Mouse (Mus musculus) forebrain, embryonic 13.5 days (tissue): ENCODE data around the gene Ccdc110. TPM values are rescaled to one million over a fixed set of nuclear protein-coding genes. Genes with fewer than 3 reads are reported as not detected.

Experiments used
- ATAC-seq: fragments of 200-750 bp; cut with Nextera tagmentation; 2 replicates; pipeline ENCODE4 v1.8.0; 2017
- H3K27ac ChIP-seq: fragments of 300-500 bp; sonication (generic); 2 replicates; pipeline ENCODE4 v1.5.1; 2015; ENCODE audit warnings: inconsistent platforms, mild to moderate bottlenecking, moderate library complexity
- H3K27me3 ChIP-seq: fragments of 300-500 bp; sonication (generic); 2 replicates; pipeline ENCODE4 v1.6.1; 2015; ENCODE audit warnings: mild to moderate bottlenecking, inconsistent platforms
- H3K36me3 ChIP-seq: fragments of 300-500 bp; sonication (generic); 2 replicates; pipeline ENCODE4 v1.6.1; 2015; ENCODE audit warnings: mild to moderate bottlenecking, inconsistent platforms; ENCODE audit not compliant: poor library complexity, severe bottlenecking
- H3K4me1 ChIP-seq: fragments of 300-500 bp; sonication (generic); 2 replicates; pipeline ENCODE4 v1.6.1; 2015; ENCODE audit warnings: inconsistent platforms
- H3K4me2 ChIP-seq: fragments of 300-500 bp; sonication (generic); 2 replicates; pipeline ENCODE4 v1.6.1; 2015; ENCODE audit warnings: inconsistent platforms, mild to moderate bottlenecking, moderate library complexity
- H3K4me3 ChIP-seq: fragments of 300-500 bp; sonication (generic); 2 replicates; pipeline ENCODE4 v1.5.1; 2015; ENCODE audit warnings: mild to moderate bottlenecking, inconsistent platforms
- H3K9ac ChIP-seq: fragments of 300-500 bp; sonication (generic); 2 replicates; pipeline ENCODE4 v1.6.1; 2015; ENCODE audit warnings: mild to moderate bottlenecking, inconsistent platforms
- H3K9me3 ChIP-seq: fragments of 300-500 bp; sonication (generic); replicated peaks from 2 replicates; pipeline ENCODE4 v1.6.1; 2016; ENCODE audit warnings: inconsistent platforms
- WGBS: fragments of 180-500 bp; shearing (Covaris S2); methylation state at CpG from one replicate; pipeline ENCODE4 v1.1.7; 2015; 5-methylcytosine and 5-hydroxymethylcytosine counted together
- polyA plus RNA-seq: library from polyadenylated mRNA; unstranded; fragments of >200 nt; fragmentation: Nextera tagmentation; extraction: Ambion mirVana; gene quantifications from 2 replicates; pipeline ENCODE4 v1.2.1, GENCODE M21; 2015

Ccdc110 gene
- polyA plus RNA-seq, 1 experiment from 2014 or later = 0.09 TPM

DNA sequence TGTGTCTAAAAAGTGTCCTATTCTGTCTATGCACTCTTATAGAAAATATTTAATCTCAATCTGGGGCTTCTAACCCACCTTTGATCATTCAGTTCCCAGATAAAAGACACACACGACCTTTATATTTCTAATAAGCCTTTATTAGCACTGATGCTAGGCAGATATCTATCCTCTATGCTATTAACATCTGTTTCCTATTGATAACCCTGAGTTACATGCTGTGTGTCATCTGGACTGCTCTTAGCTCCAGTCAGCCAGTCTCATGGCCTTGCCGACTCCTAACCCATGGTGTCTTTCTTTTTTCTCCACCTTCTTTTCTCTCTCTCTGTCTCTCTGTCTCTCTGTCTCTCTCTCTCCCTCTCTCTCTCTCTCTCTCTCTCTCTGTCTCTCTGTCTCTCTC is 53.8 kb downstream of the Ccdc110 start:
- no peaks in the 10 kb centered on the region for H3K27me3 ChIP-seq
- H3K27ac ChIP-seq = no peak overlapping the region
- WGBS = 72% methylated on average over 2 of the region's 2 CpGs
- peaks cover 34% of the 10 kb centered on the region for H3K36me3 ChIP-seq
- no peak overlapping the region for H3K9ac ChIP-seq
- no peak overlapping the region for H3K4me2 ChIP-seq
- no peaks in the 10 kb centered on the region for H3K4me1 ChIP-seq
- H3K9me3 ChIP-seq = no peaks in the 10 kb centered on the region
- ATAC-seq = no peak
- no peak overlapping the region for H3K4me3 ChIP-seq

GRCm38 (mm10) chr8:45990631-45991310 is 56.4 kb downstream of the Ccdc110 start:
- H3K4me1 ChIP-seq = no peaks in the 10 kb centered on the region
- H3K36me3 ChIP-seq = peaks cover 37% of the 10 kb centered on the region
- no peak for ATAC-seq
- no peak overlapping the region for H3K4me3 ChIP-seq
- 99% methylated on average over 4 of the region's 4 CpGs for WGBS
- no peak overlapping the region for H3K9ac ChIP-seq
- H3K27ac ChIP-seq = no peak overlapping the region
- no peak overlapping the region for H3K4me2 ChIP-seq
- no peaks in the 10 kb centered on the region for H3K27me3 ChIP-seq
- H3K9me3 ChIP-seq = no peaks in the 10 kb centered on the region

Other genes with a start within 250 kb of the Ccdc110 start
- gene Pdlim3, start 49.2 kb upstream of the Ccdc110 start, polyA plus RNA-seq = 11.7 and 16.8 TPM in 2 replicates
- 2.9 and 3.9 TPM in 2 replicates for gene 1700029J07Rik, start 40.6 kb downstream of the Ccdc110 start, polyA plus RNA-seq
- gene Ufsp2, start 40.9 kb downstream of the Ccdc110 start, polyA plus RNA-seq = 66.3 and 68.9 TPM in 2 replicates
- 0.30 and 0.34 TPM in 2 replicates for gene Lrp2bp, start 64.7 kb downstream of the Ccdc110 start, polyA plus RNA-seq
- gene Ankrd37, start 71.1 kb downstream of the Ccdc110 start, polyA plus RNA-seq = 19.8 and 20.7 TPM in 2 replicates
- 22.5 and 27.4 TPM in 2 replicates for gene Cfap97, start 217.2 kb downstream of the Ccdc110 start, polyA plus RNA-seq
- 3.8 and 5.1 TPM in 2 replicates for gene Snx25, start 217.5 kb downstream of the Ccdc110 start, polyA plus RNA-seq